Mouse (Mus musculus) Patski (cell line): ENCODE data around the gene Ccdc9. TPM values are rescaled to one million over a fixed set of nuclear protein-coding genes. Genes with fewer than 3 reads are reported as not detected.

ENCODE experiments used
- ATAC-seq: fragments of 100-300 bp; one replicate; pipeline ENCODE4 v1.8.0; 2021
- CTCF ChIA-PET: fragments of 350-600 bp; sonication (Branson Sonifier 250); formaldehyde crosslinking; loops from one replicate; lab custom pipeline; 2022; ENCODE audit warnings: inconsistent platforms; lab: Charles Lee
- POLR2A ChIA-PET: fragments of 350-600 bp; sonication (Branson Sonifier 250); formaldehyde crosslinking; loops from one replicate; lab custom pipeline; 2022; ENCODE audit warnings: antibody characterized with exemption, inconsistent platforms; lab: Charles Lee
- DNase-seq: peaks from one replicate; pipeline ENCODE4 v3.0.0-alpha.2; 2011; ENCODE audit warnings: low read depth, low spot score
- H3K27me3 ChIP-seq: fragments of 371-371 bp; one replicate; pipeline ENCODE4 v1.5.1; 2021
- CTCF ChIP-seq: fragments of 100-300 bp; IDR thresholded peaks from one replicate; pipeline ENCODE4 v1.5.1; 2021
- in situ Hi-C: fragments of 300-500 bp; cut with MboI; formaldehyde crosslinking; loops from 3 replicates; pipeline ENCODE4 v1.11.1; 2018; ENCODE audit warnings: low pct_unique_long_range_greater_than_20kb, mixed read lengths
- polyA plus RNA-seq: library from polyadenylated mRNA; unstranded; gene quantifications from one replicate; pipeline ENCODE4 v1.2.3, GENCODE M21; 2021

Gene Ccdc9
- polyA plus RNA-seq, 1 experiment from 2014 or later: 78.2 TPM

GRCm38 (mm10) chr7:16240281-16240977 lies 46.2 kb downstream of the Ccdc9 start:
- ChIA-PET POLR2A (no interaction called here), CTCF (no interaction called here)
- ATAC-seq: no peak
- no peak for TF ChIP-seq CTCF
- no peaks in the 10 kb centered on the region for H3K27me3 ChIP-seq
- DNase-seq: no peak
- in situ Hi-C loops: no loop called here

GRCm38 (mm10) chr7:16239554-16239997 lies 47.0 kb downstream of the Ccdc9 start:
- peak; percentile 52 for ATAC-seq
- TF ChIP-seq CTCF: no peak
- DNase-seq: no peak
- ChIA-PET POLR2A (no interaction called here), CTCF (no interaction called here)
- H3K27me3 ChIP-seq: no peaks in the 10 kb centered on the region
- in situ Hi-C loops: no loop called here

- ChIA-PET CTCF (interaction anchor here (2.1 kb wide), 1 partner anchor 33 kb away, joined by 9 read pairs; no protein-coding TSS in a partner anchor), POLR2A (interaction anchor here (0.6 kb wide), 1 partner anchor 34 kb away, joined by 6 read pairs; no protein-coding TSS in a partner anchor)
- TF ChIP-seq CTCF: no peak
- no peak for ATAC-seq
- DNase-seq: no peak
- in situ Hi-C loops: no loop called here
- H3K27me3 ChIP-seq: no peaks in the 10 kb centered on the region
Observed at GRCm38 (mm10) chr7:16229869-16230268, 56.7 kb downstream of the Ccdc9 start.

Other genes starting within 250 kb of the Ccdc9 start
- gene Bicra, start 238.9 kb downstream of the Ccdc9 start, polyA plus RNA-seq: 10.8 TPM
- 0.01 TPM for gene Zfp541, start 225.0 kb downstream of the Ccdc9 start, polyA plus RNA-seq
- gene Napa, start 188.3 kb downstream of the Ccdc9 start, polyA plus RNA-seq: 178 TPM
- 25.8 TPM for gene Kptn, start 166.9 kb downstream of the Ccdc9 start, polyA plus RNA-seq
- gene Slc8a2, start 157.0 kb downstream of the Ccdc9 start, polyA plus RNA-seq: 1.8 TPM
- 26.9 TPM for gene Meis3, start 111.7 kb downstream of the Ccdc9 start, polyA plus RNA-seq
- 15.1 TPM for gene Dhx34, start 64.8 kb downstream of the Ccdc9 start, polyA plus RNA-seq
- not detected for gene C5ar2, start 42.6 kb downstream of the Ccdc9 start, polyA plus RNA-seq
- not detected for gene C5ar1, start 27.3 kb downstream of the Ccdc9 start, polyA plus RNA-seq
- 13.0 TPM for gene Inafm1, start 13.2 kb downstream of the Ccdc9 start, polyA plus RNA-seq
- gene Bbc3, start 21.6 kb upstream of the Ccdc9 start, polyA plus RNA-seq: 12.6 TPM
- 244 TPM for gene Sae1, start 101.0 kb upstream of the Ccdc9 start, polyA plus RNA-seq
- gene Zc3h4, start 114.1 kb upstream of the Ccdc9 start, polyA plus RNA-seq: 41.9 TPM
- 86.0 TPM for gene Tmem160, start 166.0 kb upstream of the Ccdc9 start, polyA plus RNA-seq
- gene Npas1, start 190.9 kb upstream of the Ccdc9 start, polyA plus RNA-seq: 0.67 TPM